Comparison of ENCODE assay signal across 21 mouse cellular contexts in genomic region chr3:75320999-75321398, GRCm38 (mm10). TPM values are rescaled to one million over a fixed set of nuclear protein-coding genes. Genes with fewer than 3 reads are reported as not detected.
A peak's percentile ranks its signal among the peaks of the same experiment; 100 is the strongest.
DNase-seq lines count a peak whose midpoint lies in the region; ATAC-seq lines count a peak whose summit lies in the region.
"Had no signal": no experiment of that assay in that cellular context is flagged by ENCODE, and none has a peak within 500 bp of the region (broad histone marks: within the 10 kb centered on the region; RNA-seq: fewer than 3 reads in every experiment).

No protein-coding gene starts in this region.

- 24% methylated on average over 4 of the region's 4 CpGs for whole genome bisulfite sequencing in large intestine, adult 2 months

- no peak for DNase-seq in frontal cortex, postnatal 14 days (ENCODE audit: low spot score in 2 of 2)
- DNase-seq in 3T3-L1 (ENCODE audit: low read depth, low spot score) = peak; percentile 20
- peak; percentile 53 for DNase-seq in large intestine, adult 2 months (ENCODE audit: low read depth, low spot score)
- peak; percentile 17 to 80 for DNase-seq in left cerebral cortex, postnatal 25 days (ENCODE audit: low spot score in 2 of 2)
- no peak for DNase-seq in kidney, postnatal 4 days
- DNase-seq in thymus, postnatal 36 days = no peak
- no peak for DNase-seq in thymus, postnatal 4 days
- DNase-seq: adrenal gland, postnatal 14 days; cerebellum, adult 8-10 months; forebrain, postnatal 0 days; gastrocnemius, postnatal 25 days; heart, postnatal 10 days; kidney, adult 11 months; lung, adult 2 months; midbrain, embryonic 14.5 days had no signal

- intact Hi-C loops in left cerebral cortex, postnatal 25 days (cut with DNase I) = no loop called here

- peak; percentile 85 for ATAC-seq in frontal cortex, adult (ENCODE audit: low TSS enrichment)
- ATAC-seq: forebrain, postnatal 0 days had no signal

RNA-seq across cellular contexts. Expression of gene Serpini2, which starts 51.1 kb away (rescaled TPM):
- not detected in 2 replicates for polyA plus RNA-seq in large intestine, adult 2 months (2012; rRNA removed)
- not detected for total RNA-seq in left cerebral cortex, postnatal 25 days (2021)
- total RNA-seq: adrenal gland, postnatal 14 days; forebrain, postnatal 0 days; gastrocnemius, postnatal 25 days; heart, postnatal 10 days had no signal
- polyA plus RNA-seq: embryonic facial prominence, embryonic 13.5 days; forebrain, postnatal 0 days; hindbrain, embryonic 13.5 days; kidney, postnatal 0 days; limb, embryonic 10.5 days; liver, embryonic 11.5 days; lung, adult 2 months; midbrain, embryonic 14.5 days had no signal

Comparison
In these comparisons a context has a peak if more than half of its experiments do, and no peak if none do; other contexts are left out.
1. DNase-seq: peak in 3T3-L1 (single experiment), large intestine, adult 2 months (single experiment) and left cerebral cortex, postnatal 25 days (2 of 2); none in frontal cortex, postnatal 14 days (0 of 2), kidney, postnatal 4 days (0 of 2), thymus, postnatal 36 days (0 of 2) and thymus, postnatal 4 days (single experiment).